Mouse (Mus musculus) kidney, postnatal 14 days (tissue): ENCODE data around the gene Ang5.
A peak's percentile ranks its signal among the peaks of the same experiment; 100 is the strongest.
"Not testable (repeated sequence)": the region's sequence is repeated elsewhere in the genome, so short reads cannot be mapped to it uniquely, and the experiment has no call there.

Source experiments
- DNase-seq: peaks from one replicate; pipeline ENCODE4 v3.0.0; 2022; ENCODE audit warnings: mixed read lengths

Ang5 gene

GRCm38 (mm10) chr14:43956769-43957168 is at the start of gene Ang5:
Gene Ang5, plus strand, starts transcription at chr14:43957069.
- DNase-seq = not testable (repeated sequence)

- DNase-seq = not testable (repeated sequence)
These were observed 38.7 kb upstream of the Ang5 start for GRCm38 (mm10) chr14:43918214-43918613.

DNA sequence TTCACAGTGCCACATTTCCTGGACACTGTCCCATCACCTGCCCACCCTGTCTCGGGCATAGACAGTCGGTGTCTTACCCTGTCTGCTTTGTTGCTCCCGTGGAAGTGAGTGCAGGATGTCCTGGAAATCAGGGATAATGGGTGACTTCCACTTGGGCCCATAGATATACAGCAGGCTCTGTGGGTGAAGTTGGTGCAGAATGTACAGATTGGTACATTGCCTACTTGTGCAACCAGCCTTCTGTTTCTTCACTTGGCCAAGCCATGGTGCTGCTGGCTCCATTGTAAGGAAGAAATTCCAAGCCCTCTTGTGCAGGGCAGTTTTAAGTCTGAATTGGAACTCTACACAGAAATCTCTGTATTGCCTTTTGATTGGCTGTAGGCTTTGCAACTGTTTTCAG is 33.4 kb upstream of the Ang5 start, which contains the start of gene Ear10:
Gene Ear10 (minus strand): TSS at position 101 of the 400 bp plus-strand sequence.
- not testable (repeated sequence) for DNase-seq

DNA sequence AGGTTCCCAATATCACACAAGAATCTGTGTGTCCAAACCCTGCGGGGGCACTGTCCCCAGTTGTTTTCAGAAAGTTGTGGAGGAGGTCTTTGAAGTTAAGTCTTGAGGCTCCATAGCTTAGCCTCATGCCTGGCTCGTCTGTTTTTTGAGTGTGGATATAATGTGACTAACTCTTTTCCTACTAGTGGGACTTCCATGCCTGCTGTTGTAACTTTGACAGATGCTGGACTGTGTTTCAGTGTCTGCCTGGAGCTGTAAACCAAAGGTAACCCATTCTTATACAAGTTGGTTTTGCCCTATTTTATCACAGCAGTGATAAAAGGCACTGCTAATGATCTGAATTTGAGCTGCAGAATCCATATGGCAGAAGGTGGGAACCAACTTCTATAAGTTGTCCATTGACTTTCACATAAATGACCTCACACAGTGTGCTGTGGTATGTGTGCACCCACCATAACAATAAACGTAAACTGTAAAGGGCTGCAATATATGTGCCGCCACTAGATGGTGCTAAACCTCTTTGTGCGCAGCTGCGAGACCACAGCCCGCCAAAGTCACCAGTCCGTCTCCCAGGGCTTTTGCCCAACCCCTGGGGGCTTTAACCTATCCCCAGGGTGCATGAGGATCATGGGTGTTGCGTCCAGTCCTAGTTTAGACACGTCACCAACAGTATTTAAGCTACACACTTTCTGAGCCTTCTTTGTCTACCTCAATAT is 32.0 kb upstream of the Ang5 start, which contains the start of gene Gm8113:
Gene Gm8113 (plus strand): TSS at position 703 of the 716 bp plus-strand sequence.
- peak; percentile 66 for DNase-seq

- DNase-seq = not testable (repeated sequence)
These were observed 31.4 kb upstream of the Ang5 start for GRCm38 (mm10) chr14:43925404-43925950.

DNA sequence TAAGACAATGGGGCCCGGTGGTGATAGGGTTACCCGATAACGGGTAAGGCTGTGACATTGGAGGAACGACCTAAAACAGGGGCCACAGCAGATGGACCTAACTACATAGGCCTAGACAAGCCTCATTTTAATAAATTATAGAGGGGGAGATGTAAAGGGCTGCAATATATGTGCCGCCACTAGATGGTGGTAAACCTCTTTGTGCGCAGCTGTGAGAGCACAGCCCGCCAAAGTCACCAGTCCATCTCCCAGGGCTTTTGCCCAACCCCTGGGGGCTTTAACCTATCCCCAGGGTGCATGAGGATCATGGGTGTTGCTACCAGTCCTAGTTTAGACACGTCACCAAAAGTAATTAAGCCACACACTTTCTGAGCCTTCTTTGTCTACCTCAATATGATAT is 23.9 kb upstream of the Ang5 start:
- DNase-seq = peak; percentile 34

GRCm38 (mm10) chr14:43933399-43933798 is 23.5 kb upstream of the Ang5 start:
- DNase-seq = not testable (repeated sequence)

GRCm38 (mm10) chr14:43953382-43953781 is 3.5 kb upstream of the Ang5 start:
- DNase-seq = not testable (repeated sequence)

DNA sequence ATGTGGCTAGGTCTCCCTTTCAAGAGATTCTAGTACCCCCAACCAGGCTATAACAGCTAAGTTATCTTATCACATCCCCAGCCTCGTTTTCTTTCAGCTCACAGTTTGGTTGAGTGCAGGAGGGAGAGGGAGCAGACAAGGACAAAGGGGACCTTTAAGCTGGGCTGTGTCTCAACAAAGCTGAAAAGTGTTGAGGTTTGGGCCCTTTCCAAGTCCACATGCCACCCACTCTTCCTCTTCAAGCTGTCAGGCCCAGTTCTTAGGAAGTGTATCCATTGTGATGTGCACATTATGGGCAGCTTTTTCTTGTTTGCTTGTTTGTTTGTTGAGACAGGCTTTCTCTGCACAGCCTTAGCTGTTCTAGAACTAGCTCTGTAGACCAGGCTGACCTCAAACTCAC is 1.8 kb upstream of the Ang5 start:
- not testable (repeated sequence) for DNase-seq

GRCm38 (mm10) chr14:43983454-43983853 is 26.6 kb downstream of the Ang5 start:
- no peak for DNase-seq

DNA sequence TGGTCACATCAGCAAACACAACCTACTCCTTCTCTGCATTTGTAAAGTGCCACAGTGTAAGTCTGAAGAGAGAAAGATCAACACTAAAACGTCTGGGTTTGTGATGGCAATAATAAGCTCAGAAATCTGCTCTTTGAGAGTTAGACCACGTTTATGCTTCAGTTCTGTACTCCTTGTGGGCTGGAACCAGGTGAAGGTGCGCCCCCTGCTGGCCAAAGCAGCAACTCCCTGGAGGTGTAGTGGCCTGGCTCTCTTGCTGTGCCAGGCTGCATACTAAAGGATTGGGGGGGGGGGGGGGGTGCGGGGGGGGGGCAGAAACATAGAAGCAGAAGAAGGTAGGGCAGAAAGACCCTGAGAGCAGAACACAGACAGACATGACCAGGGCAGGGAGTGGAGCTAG is 27.0 kb downstream of the Ang5 start:
- DNase-seq = peak; percentile 45

DNA sequence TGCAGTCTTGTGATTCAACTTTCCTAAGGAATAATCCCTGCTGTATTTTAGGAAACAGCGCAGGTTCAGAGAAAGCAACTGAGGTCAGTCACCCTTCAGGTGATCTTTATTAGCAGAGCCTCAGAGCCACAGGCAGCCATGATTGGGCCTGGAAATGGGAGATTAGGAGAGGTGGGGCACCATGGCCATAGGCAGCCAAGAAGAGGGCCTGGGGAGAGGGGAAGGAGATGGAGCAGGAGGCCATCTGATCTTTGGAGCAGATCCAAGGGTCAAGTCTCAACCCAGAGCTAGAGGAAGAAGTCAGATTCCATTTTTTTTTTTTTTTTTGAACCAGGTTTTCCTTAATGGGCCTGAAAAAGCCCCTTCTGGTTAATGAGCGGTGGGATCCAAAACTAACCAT is 29.3 kb downstream of the Ang5 start:
- peak; percentile 6 for DNase-seq

- DNase-seq = peak; percentile 69
These were observed 30.5 kb downstream of the Ang5 start for GRCm38 (mm10) chr14:43987404-43987803.

DNA sequence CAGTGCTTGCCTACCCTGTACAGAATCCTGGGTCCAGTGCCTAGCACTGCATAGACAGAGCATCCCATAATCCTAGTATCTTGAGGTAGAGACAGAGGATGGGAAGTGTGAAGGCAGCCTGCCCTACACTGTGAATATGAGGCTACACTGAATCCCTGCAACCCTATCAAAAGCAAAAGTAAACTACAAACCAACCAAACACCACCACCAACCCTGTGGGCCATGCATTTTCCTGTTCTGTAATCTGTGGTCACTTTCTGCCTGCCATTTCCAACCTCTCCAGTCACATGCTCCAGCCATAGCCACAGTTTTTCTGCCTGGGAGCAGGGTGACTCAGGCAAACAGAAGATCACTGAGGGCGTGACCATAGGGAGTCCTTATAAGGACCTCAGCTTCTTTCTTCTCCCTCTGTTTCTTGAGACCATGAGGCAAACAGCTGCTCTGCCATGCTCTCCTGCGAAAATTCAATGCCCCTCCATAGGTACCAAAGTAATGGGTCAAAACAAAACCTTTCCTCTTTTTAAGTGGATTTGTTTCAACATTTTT is 41.7 kb downstream of the Ang5 start:
- not testable (repeated sequence) for DNase-seq

GRCm38 (mm10) chr14:44001600-44001999 is 44.7 kb downstream of the Ang5 start:
- no peak for DNase-seq

DNA sequence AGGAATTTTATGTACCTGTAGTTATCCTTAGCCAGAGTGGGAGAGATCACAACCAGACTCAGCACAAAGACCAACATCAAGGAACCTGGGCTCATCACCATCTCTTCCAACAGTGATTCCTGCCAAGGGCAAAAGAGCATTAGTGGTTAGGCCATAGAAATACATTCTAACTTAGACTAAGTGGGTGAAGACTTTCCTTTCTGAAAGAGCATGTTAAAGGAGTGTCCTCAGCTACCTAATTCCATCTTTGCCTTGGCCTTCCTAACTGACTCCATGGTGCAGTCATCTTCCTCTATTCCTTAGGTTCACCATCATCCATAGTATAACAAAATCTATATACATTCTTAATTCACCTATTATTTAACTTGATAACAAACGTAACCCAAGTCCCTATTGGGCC is 45.3 kb downstream of the Ang5 start, which contains the start of gene Ang6:
Gene Ang6 (minus strand): TSS at position 101 of the 400 bp plus-strand sequence.
- no peak for DNase-seq

DNA sequence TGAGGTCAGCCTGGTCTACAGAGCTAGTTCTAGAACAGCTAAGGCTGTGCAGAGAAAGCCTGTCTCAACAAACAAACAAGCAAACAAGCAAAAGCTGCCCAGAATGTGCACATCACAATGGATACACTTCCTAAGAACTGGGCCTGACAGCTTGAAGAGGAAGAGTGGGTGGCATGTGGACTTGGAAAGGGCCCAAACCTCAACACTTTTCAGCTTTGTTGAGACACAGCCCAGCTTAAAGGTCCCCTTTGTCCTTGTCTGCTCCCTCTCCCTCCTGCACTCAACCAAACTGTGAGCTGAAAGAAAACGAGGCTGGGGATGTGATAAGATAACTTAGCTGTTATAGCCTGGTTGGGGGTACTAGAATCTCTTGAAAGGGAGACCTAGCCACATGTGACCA is 51.2 kb downstream of the Ang5 start:
- DNase-seq = not testable (repeated sequence)

DNA sequence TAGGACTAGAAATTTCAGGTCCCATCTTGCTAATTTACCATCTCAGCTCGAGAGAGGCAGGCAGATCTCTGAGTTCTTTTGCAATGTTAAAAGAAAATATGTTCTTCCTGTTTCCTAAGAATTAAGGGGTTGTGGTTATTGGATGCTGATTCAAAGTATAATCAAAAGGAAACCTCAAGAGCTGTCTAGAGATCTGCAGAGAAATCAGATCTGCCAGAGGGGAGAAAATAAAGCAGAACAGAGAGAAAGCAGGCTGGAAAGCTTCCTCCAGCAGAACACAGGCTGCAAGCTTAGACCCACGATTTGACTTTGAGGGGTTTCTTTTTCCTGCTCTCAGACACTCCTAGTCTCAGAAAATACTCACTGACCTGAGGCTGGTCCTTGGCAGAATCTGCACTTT is 52.8 kb downstream of the Ang5 start:
- not testable (repeated sequence) for DNase-seq
